Mouse (Mus musculus): Measurements from ENCODE around the gene Slc25a21. TPM values are rescaled to one million over a fixed set of nuclear protein-coding genes. Genes with fewer than 3 reads are reported as not detected.
A peak's percentile ranks its signal among the peaks of the same experiment; 100 is the strongest.

Slc25a21 gene
- total and polyA plus RNA-seq, 2 experiments = 3.6 to 13.9 TPM

DNA sequence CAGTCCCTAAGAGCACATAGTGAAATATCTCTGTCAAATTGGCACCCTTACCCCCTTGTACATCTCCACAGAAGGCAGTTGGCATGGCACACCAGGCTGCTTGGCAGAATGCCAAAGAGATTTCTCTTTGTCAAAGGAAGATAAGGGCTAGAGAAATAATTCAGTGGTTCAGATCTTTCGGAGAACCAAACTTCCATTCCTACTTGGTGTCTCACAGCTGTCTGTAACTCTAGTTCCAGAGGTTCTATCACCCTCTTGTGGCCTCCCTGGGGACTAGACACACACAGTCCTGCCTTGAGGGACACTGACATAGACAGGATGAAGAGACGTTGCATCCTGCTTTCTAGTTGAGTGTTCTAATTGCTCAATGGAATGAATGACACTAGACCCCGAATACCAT is 2.7 kb downstream of the Slc25a21 start:
- WGBS = 8% methylated on average over 3 of the region's 3 CpGs
- no peak for TF ChIP-seq POLR2A (IDR thresholded peaks at IDR 0.05; ENCODE audit: extremely low read depth, insufficient read depth, low read length)
- TF ChIP-seq CTCF (IDR thresholded peaks at IDR 0.05; ENCODE audit: low read depth, low read length) = peak; percentile 63; the same call in 1 of the 2 replicates
- peak; percentile 69 for DNase-seq (ENCODE audit: extremely low read depth, low read depth, low spot score)
- Histone ChIP-seq H3K27me3 (ENCODE audit: control insufficient read depth, insufficient read depth, low read length) (no peaks in the 10 kb centered on the region), H3K4me3 (ENCODE audit: insufficient read depth, low read depth, low read length) (no peak overlapping the region), H3K27ac (replicated peaks; ENCODE audit: insufficient read depth, low read depth, low read length) (no peak overlapping the region), H3K4me1 (ENCODE audit: control insufficient read depth, insufficient read depth, low read length) (peaks cover 5% of the 10 kb centered on the region; the same call in 1 of the 2 replicates), H3K9ac (ENCODE audit: low read depth, low read length) (no peak overlapping the region), H3K36me3 (ENCODE audit: control insufficient read depth, insufficient read depth, low read length) (no peaks in the 10 kb centered on the region), H3K79me2 (ENCODE audit: control insufficient read depth, insufficient read depth, low read length) (no peaks in the 10 kb centered on the region; the same call in 1 of the 2 replicates)

DNA sequence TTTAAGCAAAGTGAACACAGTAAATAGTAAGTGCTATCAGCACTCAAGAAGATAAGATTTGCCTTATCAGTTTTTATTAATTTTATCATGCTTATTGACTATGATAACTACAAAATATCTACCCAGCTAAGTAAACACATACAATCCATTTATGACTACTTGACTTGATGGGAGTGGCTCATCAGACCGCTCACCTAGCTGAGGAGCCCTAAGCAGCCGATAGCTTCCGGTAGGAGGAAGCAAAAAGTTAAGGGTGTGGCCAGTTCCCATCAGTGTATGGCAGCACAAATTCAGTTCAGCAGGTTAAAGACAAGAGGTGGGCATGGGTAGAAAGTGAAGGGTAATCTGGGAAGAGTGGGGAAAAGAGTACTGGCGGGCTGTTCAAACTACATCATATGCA is 10.2 kb downstream of the Slc25a21 start:
- no peaks in the 10 kb centered on the region for H3K27me3 ChIP-seq (ENCODE audit: control insufficient read depth, insufficient read depth, low read length)

DNA sequence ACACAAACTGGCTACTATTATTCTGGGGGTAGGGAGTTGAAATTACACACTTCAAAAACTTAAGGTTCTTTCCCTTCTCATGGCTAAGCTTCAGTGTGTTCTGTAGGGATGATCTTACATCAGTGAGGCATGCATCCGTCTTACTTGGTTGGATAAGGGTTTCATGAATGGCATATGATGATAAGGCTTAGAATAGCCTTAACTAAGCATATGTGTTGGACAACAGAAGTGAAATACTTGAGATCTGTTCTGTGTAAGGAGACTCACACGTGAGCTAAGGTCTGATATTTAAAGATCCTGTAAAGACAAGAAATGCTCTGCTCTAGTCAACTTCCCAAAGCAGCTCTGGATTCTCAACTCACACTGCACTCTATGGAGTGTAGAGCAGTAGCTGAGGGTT is 11.1 kb downstream of the Slc25a21 start:
- no peaks in the 10 kb centered on the region; the same call in 1 of the 2 replicates for H3K79me2 ChIP-seq (ENCODE audit: control insufficient read depth, insufficient read depth, low read length)
- TF ChIP-seq POLR2A (IDR thresholded peaks at IDR 0.05; ENCODE audit: extremely low read depth, insufficient read depth, low read length) (no peak), CTCF (IDR thresholded peaks at IDR 0.05; ENCODE audit: low read depth, low read length) (no peak)
- H3K4me3 ChIP-seq (ENCODE audit: insufficient read depth, low read depth, low read length) = no peak overlapping the region
- H3K4me1 ChIP-seq (ENCODE audit: control insufficient read depth, insufficient read depth, low read length) = no peaks in the 10 kb centered on the region
- DNase-seq (ENCODE audit: extremely low read depth, low read depth, low spot score) = no peak
- no peaks in the 10 kb centered on the region for H3K27me3 ChIP-seq (ENCODE audit: control insufficient read depth, insufficient read depth, low read length)
- no peak overlapping the region for H3K9ac ChIP-seq (ENCODE audit: low read depth, low read length)
- WGBS = 87% methylated on average over 2 of the region's 2 CpGs
- H3K27ac ChIP-seq (replicated peaks; ENCODE audit: insufficient read depth, low read depth, low read length) = no peak overlapping the region
- no peaks in the 10 kb centered on the region for H3K36me3 ChIP-seq (ENCODE audit: control insufficient read depth, insufficient read depth, low read length)

More for the DNA sequence above, 10.2 kb downstream of the Slc25a21 start:
- no peaks in the 10 kb centered on the region for H3K4me1 ChIP-seq (ENCODE audit: control insufficient read depth, insufficient read depth, low read length)
- no peak overlapping the region for H3K27ac ChIP-seq (replicated peaks; ENCODE audit: insufficient read depth, low read depth, low read length)
- no peak overlapping the region for H3K4me3 ChIP-seq (ENCODE audit: insufficient read depth, low read depth, low read length)
- DNase-seq (ENCODE audit: extremely low read depth, low read depth, low spot score) = no peak
- WGBS = 91% methylated on average over 4 of the region's 4 CpGs
- H3K9ac ChIP-seq (ENCODE audit: low read depth, low read length) = no peak overlapping the region
- TF ChIP-seq CTCF (IDR thresholded peaks at IDR 0.05; ENCODE audit: low read depth, low read length) = no peak
- TF ChIP-seq POLR2A (IDR thresholded peaks at IDR 0.05; ENCODE audit: extremely low read depth, insufficient read depth, low read length) = no peak
- H3K79me2 ChIP-seq (ENCODE audit: control insufficient read depth, insufficient read depth, low read length) = no peaks in the 10 kb centered on the region; the same call in 1 of the 2 replicates
- H3K36me3 ChIP-seq (ENCODE audit: control insufficient read depth, insufficient read depth, low read length) = no peaks in the 10 kb centered on the region

DNA sequence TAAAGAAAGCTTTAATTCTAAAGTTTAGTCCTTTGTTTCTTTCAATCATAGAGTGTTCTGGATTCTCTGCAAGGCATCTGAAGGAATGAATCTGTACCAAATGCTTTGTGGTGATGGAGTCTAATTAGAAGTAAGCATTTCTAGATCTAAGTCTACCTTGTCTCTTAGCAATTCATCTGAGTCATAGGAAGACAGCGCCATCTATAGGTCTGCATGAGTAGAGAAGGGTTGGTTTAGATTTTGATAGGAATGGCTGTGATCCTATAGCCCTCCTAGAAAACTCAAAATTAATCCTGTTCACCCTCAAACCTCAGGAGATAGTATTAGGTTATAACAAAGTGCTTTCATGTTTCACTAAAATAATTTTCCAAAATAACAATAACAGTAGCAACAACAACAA is 11.8 kb downstream of the Slc25a21 start:
- Histone ChIP-seq H3K79me2 (ENCODE audit: control insufficient read depth, insufficient read depth, low read length) (no peaks in the 10 kb centered on the region; the same call in 1 of the 2 replicates), H3K27ac (replicated peaks; ENCODE audit: insufficient read depth, low read depth, low read length) (no peak overlapping the region), H3K9ac (ENCODE audit: low read depth, low read length) (no peak overlapping the region), H3K36me3 (ENCODE audit: control insufficient read depth, insufficient read depth, low read length) (no peaks in the 10 kb centered on the region), H3K4me1 (ENCODE audit: control insufficient read depth, insufficient read depth, low read length) (no peaks in the 10 kb centered on the region), H3K4me3 (ENCODE audit: insufficient read depth, low read depth, low read length) (no peak overlapping the region), H3K27me3 (ENCODE audit: control insufficient read depth, insufficient read depth, low read length) (no peaks in the 10 kb centered on the region)
- DNase-seq (ENCODE audit: extremely low read depth, low read depth, low spot score) = peak; percentile 34
- 3% methylated on average over 1 of the region's 1 CpGs for WGBS
- TF ChIP-seq POLR2A (IDR thresholded peaks at IDR 0.05; ENCODE audit: extremely low read depth, insufficient read depth, low read length) (no peak), CTCF (IDR thresholded peaks at IDR 0.05; ENCODE audit: low read depth, low read length) (peak; percentile 49)

DNA sequence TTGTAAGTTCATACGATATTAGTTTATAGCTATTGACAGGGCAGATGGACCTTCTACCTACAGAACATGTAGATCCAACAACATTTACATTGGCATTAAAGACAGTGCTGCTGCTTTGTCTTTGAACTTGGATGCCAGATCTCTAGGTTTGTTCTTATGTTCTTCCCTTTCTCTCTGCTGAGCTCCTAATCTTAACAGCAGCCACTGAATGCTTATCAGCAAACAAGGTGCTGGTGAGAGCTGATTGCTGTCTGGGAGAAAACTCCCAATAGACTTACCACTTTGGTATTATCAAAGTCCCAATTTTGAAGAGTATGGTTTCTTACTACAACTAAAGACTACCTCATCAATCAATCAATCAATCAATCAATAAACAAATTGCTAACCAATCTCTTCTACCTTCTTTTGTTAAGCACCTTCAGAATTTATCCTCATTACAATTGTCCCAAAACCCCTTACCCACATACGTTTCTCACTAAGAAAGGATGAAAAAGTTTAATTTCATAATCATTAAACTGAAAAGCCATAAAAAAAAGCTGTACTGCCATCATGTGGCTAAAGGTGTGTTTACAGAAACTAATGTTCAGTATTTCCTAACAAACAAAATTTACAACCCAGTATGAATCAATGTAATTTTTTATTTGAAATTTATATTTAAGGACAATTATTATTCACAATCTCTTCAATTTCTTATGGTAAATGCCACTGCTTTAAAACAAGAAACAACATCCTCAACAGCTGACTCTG is 12.7 kb downstream of the Slc25a21 start:
- Histone ChIP-seq H3K4me1 (ENCODE audit: control insufficient read depth, insufficient read depth, low read length) (no peaks in the 10 kb centered on the region), H3K27me3 (ENCODE audit: control insufficient read depth, insufficient read depth, low read length) (no peaks in the 10 kb centered on the region), H3K27ac (replicated peaks; ENCODE audit: insufficient read depth, low read depth, low read length) (no peak overlapping the region), H3K36me3 (ENCODE audit: control insufficient read depth, insufficient read depth, low read length) (no peaks in the 10 kb centered on the region), H3K9ac (ENCODE audit: low read depth, low read length) (no peak overlapping the region), H3K79me2 (ENCODE audit: control insufficient read depth, insufficient read depth, low read length) (no peaks in the 10 kb centered on the region; the same call in 1 of the 2 replicates), H3K4me3 (ENCODE audit: insufficient read depth, low read depth, low read length) (no peak overlapping the region)
- TF ChIP-seq CTCF (IDR thresholded peaks at IDR 0.05; ENCODE audit: low read depth, low read length) (no peak), POLR2A (IDR thresholded peaks at IDR 0.05; ENCODE audit: extremely low read depth, insufficient read depth, low read length) (no peak)
- DNase-seq (ENCODE audit: extremely low read depth, low read depth, low spot score) = no peak
- WGBS = 74% methylated on average over 2 of the region's 2 CpGs
